Mouse (Mus musculus) layer of hippocampus, adult 8-10 months (tissue): ENCODE data around the gene Per1. TPM values are rescaled to one million over a fixed set of nuclear protein-coding genes. Genes with fewer than 3 reads are reported as not detected.
A peak's percentile ranks its signal among the peaks of the same experiment; 100 is the strongest.

ENCODE experiments used
- DNase-seq, 2 experiments: peaks; one replicate each; pipeline ENCODE4 v3.0.0; 2022; ENCODE audit warnings: low spot score in 2 of 2
- total RNA-seq, 4 experiments: library from RNA; stranded (reverse); gene quantifications; 2 replicates each; pipeline ENCODE4 v1.2.4; 2022

The Per1 gene
- total RNA-seq, 4 experiments from 2014 or later: 91.2 to 107 (median 97.7) TPM

GRCm38 (mm10) chr11:69098039-69098761 lies 3.2 kb downstream of the Per1 start:
- peak; percentile 17 to 24 for DNase-seq

GRCm38 (mm10) chr11:69098762-69099091 lies 3.7 kb downstream of the Per1 start:
- DNase-seq: peak; percentile 94 to 96

GRCm38 (mm10) chr11:69099177-69099914 lies 4.3 kb downstream of the Per1 start:
- DNase-seq: peak; percentile 65 to 66

- DNase-seq: peak; percentile 89 to 91
Observed at GRCm38 (mm10) chr11:69099915-69100345, 4.9 kb downstream of the Per1 start.

- peak; percentile 18 to 44 for DNase-seq
Observed at GRCm38 (mm10) chr11:69100639-69101360, 5.8 kb downstream of the Per1 start.

- DNase-seq: peak in 1 of 2 experiments; percentile 19
Observed at GRCm38 (mm10) chr11:69101604-69102402, 6.8 kb downstream of the Per1 start.

GRCm38 (mm10) chr11:69102403-69102725 lies 7.3 kb downstream of the Per1 start:
- DNase-seq: peak in 1 of 2 experiments; percentile 33

- DNase-seq: no peak
Observed at GRCm38 (mm10) chr11:69103121-69103520, 8.1 kb downstream of the Per1 start.

GRCm38 (mm10) chr11:69103531-69104435 lies 8.8 kb downstream of the Per1 start:
- DNase-seq: no peak

- DNase-seq: no peak
Observed at GRCm38 (mm10) chr11:69104487-69104886, 9.5 kb downstream of the Per1 start.

GRCm38 (mm10) chr11:69105227-69105626 lies 10.2 kb downstream of the Per1 start:
- DNase-seq: no peak

- DNase-seq: no peak
Observed at GRCm38 (mm10) chr11:69105796-69106195, 10.8 kb downstream of the Per1 start.

GRCm38 (mm10) chr11:69106299-69106698 lies 11.3 kb downstream of the Per1 start:
- no peak for DNase-seq

GRCm38 (mm10) chr11:69106842-69107241 lies 11.8 kb downstream of the Per1 start:
- no peak for DNase-seq

GRCm38 (mm10) chr11:69107676-69108075 lies 12.7 kb downstream of the Per1 start:
- peak in 1 of 2 experiments; percentile 5 for DNase-seq

- peak in 1 of 2 experiments; percentile 7 for DNase-seq
Observed at GRCm38 (mm10) chr11:69108223-69108622, 13.2 kb downstream of the Per1 start.

- no peak for DNase-seq
Observed at GRCm38 (mm10) chr11:69109032-69109900, 14.2 kb downstream of the Per1 start.

- DNase-seq: peak in 1 of 2 experiments; percentile 94
Observed at GRCm38 (mm10) chr11:69110319-69111046, 15.5 kb downstream of the Per1 start.
